Mouse (Mus musculus): ENCODE measurements around the gene Psma7.

Gene Psma7

DNA sequence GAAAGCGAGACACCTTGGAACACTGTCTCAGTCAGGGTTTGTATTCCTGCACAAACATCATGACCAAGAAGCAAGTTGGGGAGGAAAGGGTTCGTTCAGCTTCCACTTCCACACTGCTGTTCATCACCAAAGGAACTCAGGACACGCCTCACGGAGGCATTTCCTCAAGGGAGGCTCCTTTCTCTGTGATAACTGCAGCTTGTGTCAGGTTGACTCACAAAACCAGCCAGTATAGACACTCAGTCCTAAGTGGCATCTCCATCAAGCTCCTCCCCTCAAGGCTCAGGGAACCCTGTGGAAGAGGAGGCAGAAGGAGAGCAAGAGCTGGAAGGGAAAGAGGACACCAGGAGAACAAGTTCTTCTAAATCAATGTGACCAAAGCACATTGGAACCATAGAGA lies 43.8 kb downstream of the Psma7 start:
- no peak for DNase-seq

DNA sequence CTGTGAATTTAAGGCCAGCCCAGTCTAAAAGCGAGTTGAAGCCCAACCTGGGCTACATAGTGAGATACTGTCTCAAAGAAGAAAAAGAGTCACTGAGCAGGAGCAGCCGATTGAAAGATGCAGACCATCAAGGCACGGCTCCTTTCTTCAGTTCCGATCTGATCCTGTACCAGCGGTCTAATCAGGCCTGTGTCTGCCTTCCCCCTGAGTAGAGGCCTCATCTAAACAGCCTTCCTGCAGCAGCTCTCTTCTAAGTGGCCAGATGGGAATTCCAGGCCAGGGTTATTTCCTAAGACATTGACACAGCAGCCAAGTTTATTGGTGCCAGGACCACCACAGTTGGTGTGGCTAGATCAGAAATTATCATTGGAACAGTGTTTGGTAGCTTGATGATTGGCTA lies 49.2 kb downstream of the Psma7 start:
- DNase-seq, result no peak

DNA sequence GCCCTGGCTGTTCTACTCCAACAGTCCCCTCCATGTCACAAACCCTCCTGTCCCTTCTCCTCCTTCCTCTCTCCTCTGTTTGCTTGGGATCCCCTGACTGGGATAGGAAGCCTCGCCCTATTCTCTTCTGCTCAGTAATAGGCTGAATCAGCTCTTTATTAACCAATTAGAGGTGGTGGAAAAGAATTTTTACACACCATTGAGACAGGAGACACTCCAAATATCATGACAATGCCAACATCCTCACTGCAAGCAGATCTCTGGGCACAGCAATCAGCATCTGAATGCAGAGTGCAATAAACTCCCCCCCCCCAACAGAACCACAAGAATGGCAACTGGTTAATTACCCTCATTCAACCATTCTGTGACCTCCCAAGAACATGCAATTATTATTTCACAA lies 53.1 kb downstream of the Psma7 start:
- DNase-seq, result no peak

DNA sequence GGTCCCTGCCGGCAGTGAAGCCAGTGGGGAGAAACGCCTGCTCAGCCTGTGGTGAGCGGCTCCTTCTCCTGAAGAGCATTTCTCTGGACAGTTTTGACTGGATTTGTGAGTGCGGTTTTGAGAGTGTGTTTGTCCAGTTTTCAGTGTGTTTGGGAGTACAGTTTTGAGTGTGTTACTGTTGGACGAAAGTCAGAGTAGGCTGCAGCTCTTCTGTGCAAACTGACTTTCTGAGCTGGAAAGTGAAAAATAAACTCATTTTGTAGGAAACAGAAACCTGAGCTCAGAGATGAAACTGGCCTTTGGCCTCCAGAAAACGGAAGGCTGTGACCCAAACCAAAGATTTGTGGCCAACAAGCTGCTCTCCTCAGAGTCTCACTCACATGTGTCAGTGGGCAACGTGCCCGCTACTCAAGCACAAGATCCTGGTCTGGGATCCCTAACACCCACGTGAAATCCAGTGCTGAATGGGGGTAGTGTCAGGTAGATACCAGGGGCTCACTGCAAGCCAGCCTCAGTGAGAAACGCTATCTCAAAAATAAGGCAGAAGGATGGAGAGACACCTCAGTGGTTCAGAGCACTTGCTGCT lies 55.7 kb downstream of the Psma7 start:
- no peak for DNase-seq
